Mouse (Mus musculus) kidney, embryonic 14.5 days (tissue): Measurements from ENCODE around the gene Tmem202. TPM values are rescaled to one million over a fixed set of nuclear protein-coding genes. Genes with fewer than 3 reads are reported as not detected.

ENCODE experiments used
- ATAC-seq: fragments of 200-750 bp; cut with Nextera tagmentation; 2 replicates; pipeline ENCODE4 v1.8.0; 2017; ENCODE audit warnings: moderate number of reproducible peaks, mild to moderate bottlenecking, moderate TSS enrichment, moderate library complexity; ENCODE audit not compliant: low FRiP score, low TSS enrichment
- H3K27ac ChIP-seq: fragments of 300-500 bp; sonication (generic); 2 replicates; pipeline ENCODE4 v1.5.1; 2014; ENCODE audit warnings: low read depth, mild to moderate bottlenecking, low read length, moderate library complexity, mixed read lengths
- H3K27me3 ChIP-seq: fragments of 300-500 bp; sonication (generic); 2 replicates; pipeline ENCODE4 v1.6.1; 2014; ENCODE audit warnings: mild to moderate bottlenecking, low read length; ENCODE audit not compliant: control insufficient read depth, insufficient read depth
- H3K36me3 ChIP-seq: fragments of 300-500 bp; sonication (generic); 2 replicates; pipeline ENCODE4 v1.6.1; 2014; ENCODE audit warnings: low read length, mixed read lengths; ENCODE audit not compliant: control insufficient read depth, insufficient read depth
- H3K4me1 ChIP-seq: fragments of 300-500 bp; sonication (generic); 2 replicates; pipeline ENCODE4 v1.6.1; 2014; ENCODE audit warnings: low read length, mixed read lengths; ENCODE audit not compliant: control insufficient read depth, insufficient read depth
- H3K4me2 ChIP-seq: fragments of 300-500 bp; sonication (generic); replicated peaks from 2 replicates; pipeline ENCODE4 v1.6.1; 2014; ENCODE audit warnings: low read depth, mild to moderate bottlenecking, low read length
- H3K4me3 ChIP-seq: fragments of 300-500 bp; sonication (generic); 2 replicates; pipeline ENCODE4 v1.5.1; 2014; ENCODE audit warnings: mild to moderate bottlenecking, low read length
- H3K9ac ChIP-seq: fragments of 300-500 bp; sonication (generic); 2 replicates; pipeline ENCODE4 v1.6.1; 2014; ENCODE audit warnings: low read depth, mild to moderate bottlenecking, low read length, moderate library complexity
- H3K9me3 ChIP-seq: fragments of 300-500 bp; sonication (generic); 2 replicates; pipeline ENCODE4 v1.6.1; 2016; ENCODE audit warnings: low read length; ENCODE audit not compliant: control insufficient read depth
- WGBS: fragments of 180-500 bp; shearing (Covaris S2); extraction: QIAGEN DNeasy Blood & Tissue Kit; methylation state at CpG from one replicate; pipeline ENCODE4 v1.1.7; 2014; 5-methylcytosine and 5-hydroxymethylcytosine counted together
- polyA plus RNA-seq: library from polyadenylated mRNA; unstranded; fragments of >200 nt; fragmentation: Nextera tagmentation; extraction: Ambion mirVana; gene quantifications from 2 replicates; pipeline ENCODE4 v1.2.1, GENCODE M21; 2014

Gene Tmem202
- polyA plus RNA-seq, 1 experiment from 2014 or later = not detected

DNA sequence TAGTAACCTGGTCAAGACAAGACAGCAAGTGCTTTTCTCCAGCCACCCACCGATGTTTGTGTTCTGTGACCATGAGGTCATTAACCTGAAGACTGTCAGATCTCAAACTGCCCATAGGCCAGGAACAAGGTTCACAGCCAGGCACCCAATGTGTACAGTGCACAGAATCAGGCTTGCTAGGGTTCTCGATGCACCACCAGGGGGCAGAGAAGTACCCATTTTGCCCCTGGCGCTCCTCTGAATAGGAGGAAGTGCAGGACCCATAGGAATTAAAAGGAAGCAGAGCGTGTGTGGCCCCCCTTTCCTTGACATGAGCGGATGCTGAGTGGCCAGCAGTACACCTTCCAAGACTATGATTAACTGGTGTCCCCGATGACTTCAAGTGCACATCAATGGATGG, 27.5 kb upstream of the Tmem202 start:
- whole genome bisulfite sequencing = 29% methylated on average over 6 of the region's 6 CpGs
- Histone ChIP-seq H3K27me3 (no peaks in the 10 kb centered on the region), H3K4me1 (no peaks in the 10 kb centered on the region), H3K9ac (no peak overlapping the region), H3K9me3 (no peaks in the 10 kb centered on the region), H3K36me3 (peaks cover 21% of the 10 kb centered on the region), H3K27ac (no peak overlapping the region), H3K4me3 (no peak overlapping the region), H3K4me2 (no peak overlapping the region)
- peak; percentile 54; the same call in 1 of the 2 replicates for ATAC-seq

DNA sequence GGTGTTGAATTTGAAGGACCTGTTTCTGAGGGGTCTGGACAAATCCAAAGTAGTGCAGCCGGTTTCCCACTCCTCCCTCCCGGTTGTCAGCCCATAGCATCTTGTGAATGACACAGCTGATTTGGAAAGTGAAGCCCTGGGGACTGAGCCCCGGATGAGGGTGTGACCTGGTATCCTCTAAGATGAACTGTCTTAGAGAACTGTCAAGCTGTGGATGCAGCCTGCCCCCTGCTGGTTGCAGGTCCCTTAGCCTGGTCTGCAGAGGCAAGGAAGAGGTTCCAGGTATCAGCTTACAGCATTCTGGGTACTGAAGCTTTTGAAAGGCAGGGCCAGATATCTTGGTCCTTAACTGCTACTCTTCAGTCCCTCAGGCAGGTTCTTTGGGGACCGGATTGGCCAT, 26.0 kb upstream of the Tmem202 start:
- peak; percentile 76; the same call in 1 of the 2 replicates for ATAC-seq
- no peaks in the 10 kb centered on the region for H3K9me3 ChIP-seq
- peaks cover 29% of the 10 kb centered on the region for H3K36me3 ChIP-seq
- no peak overlapping the region for H3K4me2 ChIP-seq
- no peaks in the 10 kb centered on the region for H3K27me3 ChIP-seq
- no peak overlapping the region for H3K9ac ChIP-seq
- no peak overlapping the region for H3K4me3 ChIP-seq
- 22% methylated on average over 4 of the region's 4 CpGs for WGBS
- no peaks in the 10 kb centered on the region for H3K4me1 ChIP-seq
- no peak overlapping the region for H3K27ac ChIP-seq

DNA sequence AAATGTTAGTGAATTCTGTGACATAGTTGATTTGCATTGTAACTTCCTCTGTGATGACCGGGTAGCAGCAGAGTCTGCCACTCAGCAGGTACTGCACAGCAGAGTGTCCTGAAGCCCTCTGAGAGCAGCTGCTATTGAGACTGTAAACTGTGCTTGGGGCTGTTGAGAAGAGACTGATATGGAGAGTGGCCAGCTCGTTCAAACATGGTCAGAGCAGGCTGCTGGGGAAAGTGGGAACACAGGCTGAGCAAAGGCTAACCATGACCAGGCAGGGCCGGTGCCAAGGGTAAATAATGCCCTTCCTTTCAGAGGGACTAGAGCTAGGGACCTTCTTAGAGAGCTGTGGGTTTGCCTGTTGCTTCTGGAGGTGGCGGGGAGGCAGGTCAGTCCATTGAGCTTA, 14.1 kb upstream of the Tmem202 start:
- no peak overlapping the region for H3K4me3 ChIP-seq
- H3K9me3 ChIP-seq = no peaks in the 10 kb centered on the region
- H3K27me3 ChIP-seq = no peaks in the 10 kb centered on the region
- no peaks in the 10 kb centered on the region for H3K4me1 ChIP-seq
- H3K36me3 ChIP-seq = peaks cover 12% of the 10 kb centered on the region; the same call in 1 of the 2 replicates
- no peak overlapping the region for H3K4me2 ChIP-seq
- no peak overlapping the region for H3K27ac ChIP-seq
- ATAC-seq = no peak
- no peak overlapping the region for H3K9ac ChIP-seq
- 85% methylated on average over 4 of the region's 4 CpGs for WGBS

DNA sequence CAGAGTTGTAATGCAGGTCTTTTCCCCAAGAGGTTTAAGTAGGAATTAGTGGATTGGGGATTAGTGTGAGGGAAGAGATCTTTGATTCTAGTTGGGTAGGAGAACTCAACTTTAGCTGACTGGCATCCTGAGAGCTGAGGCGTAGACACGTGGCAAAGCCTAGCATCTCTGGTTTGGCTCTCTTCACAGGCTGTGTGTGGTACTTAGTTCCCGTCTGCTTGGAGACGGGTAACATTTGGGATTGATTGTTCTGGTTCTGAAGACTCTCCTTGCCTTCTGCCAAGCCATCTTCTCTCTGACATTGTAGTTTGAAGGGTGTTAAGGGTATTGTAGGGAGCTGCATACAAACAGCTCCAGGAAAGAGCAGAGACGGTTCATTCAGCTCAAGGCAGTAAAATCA, 13.0 kb upstream of the Tmem202 start:
- ATAC-seq = no peak
- Histone ChIP-seq H3K9me3 (no peaks in the 10 kb centered on the region), H3K27ac (no peak overlapping the region), H3K4me3 (no peak overlapping the region), H3K36me3 (peaks cover 5% of the 10 kb centered on the region; the same call in 1 of the 2 replicates), H3K4me1 (no peaks in the 10 kb centered on the region), H3K9ac (no peak overlapping the region), H3K4me2 (no peak overlapping the region), H3K27me3 (no peaks in the 10 kb centered on the region)
- 82% methylated on average over 5 of the region's 5 CpGs for WGBS

DNA sequence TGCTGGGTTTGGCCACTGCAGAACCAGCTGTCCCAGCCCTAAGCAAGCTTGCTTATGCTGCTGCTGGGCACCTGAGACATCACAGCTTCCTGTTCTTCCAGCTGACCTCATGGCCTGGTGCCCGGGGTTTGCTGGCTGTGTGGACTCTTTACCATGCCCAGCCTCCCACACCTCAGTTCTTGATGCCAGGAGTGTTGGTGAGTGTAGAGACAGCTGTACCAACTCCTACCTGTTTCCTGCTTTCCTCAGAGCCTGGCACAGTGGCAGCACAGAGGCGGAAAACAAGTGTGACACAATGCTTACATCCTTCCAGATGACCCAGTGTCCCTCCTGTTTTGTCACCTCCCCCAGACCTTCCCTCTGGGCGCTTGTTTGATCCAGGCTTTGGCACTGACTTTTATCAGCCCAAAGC, 12.0 kb upstream of the Tmem202 start:
- ATAC-seq = no peak
- 0 out of 2 replicates have a peak, but pooled peaks cover under 1% of the 10 kb centered on the region for H3K36me3 ChIP-seq
- H3K4me3 ChIP-seq = no peak overlapping the region
- no peak overlapping the region for H3K27ac ChIP-seq
- H3K4me1 ChIP-seq = no peaks in the 10 kb centered on the region
- 75% methylated on average over 3 of the region's 3 CpGs for WGBS
- no peaks in the 10 kb centered on the region for H3K27me3 ChIP-seq
- no peak overlapping the region for H3K4me2 ChIP-seq
- H3K9me3 ChIP-seq = no peaks in the 10 kb centered on the region
- H3K9ac ChIP-seq = no peak overlapping the region

DNA sequence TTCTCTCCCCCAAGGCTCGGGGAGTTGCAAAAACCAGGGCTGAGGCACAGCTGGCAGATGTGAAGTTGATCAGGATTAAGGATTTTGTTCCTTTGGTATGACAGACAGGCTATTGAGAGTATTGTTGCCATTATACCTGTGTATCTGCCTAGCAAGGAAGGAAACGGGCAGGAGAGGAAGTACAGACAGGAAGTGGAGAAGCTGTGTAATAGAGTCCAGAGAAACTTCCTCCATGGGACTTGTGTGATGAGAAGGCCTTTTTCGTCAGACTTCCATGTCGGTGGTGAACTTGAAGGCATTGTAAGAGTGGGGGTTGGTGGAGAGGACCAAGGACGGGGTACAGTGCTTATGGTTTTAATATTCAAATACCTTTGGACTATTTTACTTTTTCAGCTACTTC, 11.4 kb upstream of the Tmem202 start:
- Histone ChIP-seq H3K9me3 (no peaks in the 10 kb centered on the region), H3K4me2 (no peak overlapping the region), H3K36me3 (no peaks in the 10 kb centered on the region), H3K4me1 (no peaks in the 10 kb centered on the region), H3K27me3 (no peaks in the 10 kb centered on the region), H3K9ac (no peak overlapping the region), H3K27ac (no peak overlapping the region), H3K4me3 (no peak overlapping the region)
- 82% methylated on average over 5 of the region's 5 CpGs for WGBS
- no peak for ATAC-seq

DNA sequence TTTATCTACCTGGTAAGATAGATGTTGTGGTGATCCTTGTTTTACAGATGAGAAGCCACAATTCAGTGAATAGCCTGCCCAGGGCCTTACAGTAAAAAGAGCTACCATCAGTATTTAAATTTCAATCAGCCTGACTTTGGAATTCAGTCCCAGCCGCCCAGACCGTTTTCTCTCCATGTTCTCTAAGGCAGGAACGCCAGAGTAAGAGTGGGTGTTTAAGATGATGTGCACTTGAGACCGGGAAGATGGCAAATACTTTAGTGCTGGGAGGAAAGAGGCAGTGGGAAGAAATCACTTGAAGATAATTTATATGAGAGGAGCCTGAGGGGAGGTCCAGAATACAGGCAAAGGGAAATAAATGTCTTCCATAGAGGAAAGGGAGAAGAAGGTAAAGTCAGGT, 10.4 kb upstream of the Tmem202 start:
- WGBS = 88% methylated on average over 4 of the region's 4 CpGs

DNA sequence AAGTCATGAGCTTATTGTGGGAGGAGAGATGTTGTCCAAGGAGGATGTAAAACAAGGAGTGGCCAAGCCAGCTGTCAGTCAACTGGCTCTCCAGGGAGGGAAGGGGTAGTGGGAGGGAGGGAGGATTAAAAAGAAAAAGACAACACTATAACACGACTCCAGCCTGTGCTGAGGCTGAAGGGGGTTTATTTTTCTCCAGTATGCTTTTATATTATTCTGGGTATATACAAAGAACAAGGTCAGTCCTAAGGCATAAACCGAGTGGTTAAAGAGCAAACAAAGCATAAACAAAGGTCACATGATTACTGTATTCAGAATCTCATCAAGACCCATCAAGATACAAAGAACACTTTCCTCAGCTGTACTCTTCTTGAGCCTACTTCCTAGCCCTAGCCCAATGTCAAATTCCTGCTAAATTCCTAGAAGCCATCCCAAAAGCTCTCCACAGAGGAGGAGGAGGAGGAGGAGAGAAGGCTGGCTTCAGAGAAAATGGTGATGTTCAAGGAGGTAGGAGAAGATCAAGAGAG, 9.4 kb upstream of the Tmem202 start:
- no peaks in the 10 kb centered on the region for H3K36me3 ChIP-seq
- H3K4me1 ChIP-seq = no peaks in the 10 kb centered on the region
- no peak for ATAC-seq
- no peak overlapping the region for H3K4me3 ChIP-seq
- no peak overlapping the region for H3K27ac ChIP-seq
- WGBS = 64% methylated on average over 2 of the region's 2 CpGs
- H3K4me2 ChIP-seq = no peak overlapping the region
- no peaks in the 10 kb centered on the region for H3K9me3 ChIP-seq
- H3K9ac ChIP-seq = no peak overlapping the region
- H3K27me3 ChIP-seq = no peaks in the 10 kb centered on the region

More for the DNA sequence above, 10.4 kb upstream of the Tmem202 start:
- Histone ChIP-seq H3K9ac (no peak overlapping the region), H3K36me3 (no peaks in the 10 kb centered on the region), H3K27ac (no peak overlapping the region), H3K9me3 (no peaks in the 10 kb centered on the region), H3K4me2 (no peak overlapping the region), H3K4me1 (no peaks in the 10 kb centered on the region), H3K4me3 (no peak overlapping the region), H3K27me3 (no peaks in the 10 kb centered on the region)
- ATAC-seq = no peak

DNA sequence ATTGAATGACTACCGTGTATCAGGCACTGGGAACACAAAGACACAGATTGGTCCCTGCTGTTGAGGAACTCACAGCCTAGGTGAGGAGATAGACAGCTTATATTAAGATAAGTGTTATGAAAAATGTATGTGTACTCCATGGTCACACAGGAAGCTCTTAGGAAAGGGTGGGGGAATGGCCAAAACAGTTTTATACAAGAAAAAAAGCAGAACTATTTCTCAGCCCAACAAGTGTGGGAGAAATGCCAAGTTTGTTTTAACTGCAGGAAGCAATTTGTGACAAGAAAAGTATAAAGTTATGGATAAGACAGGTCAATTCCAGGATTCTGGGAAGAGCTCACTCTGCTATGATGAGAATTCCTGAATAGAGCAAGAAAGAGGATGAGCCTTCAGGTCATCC, 8.2 kb upstream of the Tmem202 start:
- ATAC-seq = no peak
- 94% methylated on average over 1 of the region's 1 CpGs for WGBS
- H3K27ac ChIP-seq = no peak overlapping the region
- H3K9me3 ChIP-seq = no peaks in the 10 kb centered on the region
- H3K36me3 ChIP-seq = no peaks in the 10 kb centered on the region
- H3K4me2 ChIP-seq = no peak overlapping the region
- no peaks in the 10 kb centered on the region for H3K27me3 ChIP-seq
- H3K4me3 ChIP-seq = no peak overlapping the region
- no peak overlapping the region for H3K9ac ChIP-seq
- no peaks in the 10 kb centered on the region for H3K4me1 ChIP-seq
